Mouse (Mus musculus) bone marrow macrophage, adult 2 months (primary cell): ENCODE measurements around the gene Cox7a2. TPM values are rescaled to one million over a fixed set of nuclear protein-coding genes. Genes with fewer than 3 reads are reported as not detected.
A peak's percentile ranks its signal among the peaks of the same experiment; 100 is the strongest.

Source experiments
- H3K27ac ChIP-seq: 2 replicates; pipeline ENCODE4 v1.5.1; 2012; ENCODE audit warnings: low read depth, low read length; ENCODE audit not compliant: insufficient read depth
- H3K4me1 ChIP-seq: 2 replicates; pipeline ENCODE4 v1.6.1; 2012; ENCODE audit warnings: low read length; ENCODE audit not compliant: control insufficient read depth, insufficient read depth
- H3K4me3 ChIP-seq: 2 replicates; pipeline ENCODE4 v1.5.1; 2012; ENCODE audit warnings: mild to moderate bottlenecking, low read length, moderate library complexity; ENCODE audit not compliant: insufficient read depth
- CTCF ChIP-seq: IDR thresholded peaks from 2 replicates; pipeline ENCODE4 v1.5.1; 2012; ENCODE audit warnings: low read depth, mild to moderate bottlenecking, low read length, moderate library complexity
- POLR2A ChIP-seq: IDR thresholded peaks from 2 replicates; pipeline ENCODE4 v1.6.1; 2012; ENCODE audit warnings: mild to moderate bottlenecking, low read depth, low read length, borderline replicate concordance
- polyA plus RNA-seq: library from polyadenylated mRNA; stranded (reverse); fragments of >200 nt; gene quantifications from 2 replicates; pipeline ENCODE4 v1.2.4, GENCODE M21; 2012; ENCODE audit not compliant: missing spikeins, insufficient read depth, insufficient read length

The Cox7a2 gene
- polyA plus RNA-seq, 1 experiment, result 257 TPM

GRCm38 (mm10) chr9:79735608-79736007, 24.1 kb downstream of the Cox7a2 start:
- no peak overlapping the region for H3K4me3 ChIP-seq
- TF ChIP-seq CTCF, result no peak
- TF ChIP-seq POLR2A, result no peak

GRCm38 (mm10) chr9:79730301-79730700, 29.4 kb downstream of the Cox7a2 start:
- Histone ChIP-seq H3K4me3 (no peak overlapping the region), H3K27ac (no peak overlapping the region), H3K4me1 (peaks cover 6% of the 10 kb centered on the region)
- TF ChIP-seq CTCF, result no peak

More at GRCm38 (mm10) chr9:79735608-79736007, 24.1 kb downstream of the Cox7a2 start:
- Histone ChIP-seq H3K27ac (no peak overlapping the region), H3K4me1 (peaks cover 6% of the 10 kb centered on the region)

- TF ChIP-seq CTCF (no peak), POLR2A (no peak)
- Histone ChIP-seq H3K27ac (no peak overlapping the region), H3K4me3 (no peak overlapping the region), H3K4me1 (no peaks in the 10 kb centered on the region)
Observed at GRCm38 (mm10) chr9:79723090-79723489, 36.6 kb downstream of the Cox7a2 start.

GRCm38 (mm10) chr9:79721056-79721455, 38.6 kb downstream of the Cox7a2 start:
- TF ChIP-seq CTCF (no peak), POLR2A (no peak)
- Histone ChIP-seq H3K27ac (no peak overlapping the region), H3K4me1 (no peaks in the 10 kb centered on the region), H3K4me3 (no peak overlapping the region)

- no peaks in the 10 kb centered on the region for H3K4me1 ChIP-seq
- TF ChIP-seq CTCF (no peak), POLR2A (no peak)
Observed at GRCm38 (mm10) chr9:79720143-79720542, 39.5 kb downstream of the Cox7a2 start.

GRCm38 (mm10) chr9:79719451-79719850, 40.2 kb downstream of the Cox7a2 start:
- 0 out of 2 replicates have a peak, but pooled peaks cover 2% of the 10 kb centered on the region for H3K4me1 ChIP-seq
- H3K4me3 ChIP-seq, result no peak overlapping the region
- no peak for TF ChIP-seq CTCF
- no peak for TF ChIP-seq POLR2A
- H3K27ac ChIP-seq, result no peak overlapping the region

More at GRCm38 (mm10) chr9:79720143-79720542, 39.5 kb downstream of the Cox7a2 start:
- H3K4me3 ChIP-seq, result no peak overlapping the region
- H3K27ac ChIP-seq, result no peak overlapping the region

GRCm38 (mm10) chr9:79718481-79719370, 41.0 kb downstream of the Cox7a2 start, which contains the start of gene Col12a1:
Gene Col12a1 (minus strand): TSS chr9:79718831.
- TF ChIP-seq POLR2A (no peak), CTCF (no peak)
- Histone ChIP-seq H3K4me3 (peak within 1 kb of the TSS; percentile 10; the same call in 1 of the 2 replicates), H3K4me1 (0 out of 2 replicates have a peak, but pooled peaks cover 2% of the 10 kb centered on the region), H3K27ac (no peak within 1 kb of the TSS)

- H3K4me1 ChIP-seq, result 0 out of 2 replicates have a peak, but pooled peaks cover 2% of the 10 kb centered on the region
- no peak overlapping the region for H3K4me3 ChIP-seq
- TF ChIP-seq POLR2A (no peak), CTCF (no peak)
- H3K27ac ChIP-seq, result no peak overlapping the region
Observed at GRCm38 (mm10) chr9:79717836-79718475, 41.7 kb downstream of the Cox7a2 start.

GRCm38 (mm10) chr9:79716909-79717835, 42.5 kb downstream of the Cox7a2 start:
- H3K4me1 ChIP-seq, result 0 out of 2 replicates have a peak, but pooled peaks cover 2% of the 10 kb centered on the region
- no peak overlapping the region for H3K27ac ChIP-seq
- no peak overlapping the region for H3K4me3 ChIP-seq
- TF ChIP-seq POLR2A (no peak), CTCF (no peak)
